ENCODE assay signal across 23 mouse cellular contexts in the genomic region with DNA sequence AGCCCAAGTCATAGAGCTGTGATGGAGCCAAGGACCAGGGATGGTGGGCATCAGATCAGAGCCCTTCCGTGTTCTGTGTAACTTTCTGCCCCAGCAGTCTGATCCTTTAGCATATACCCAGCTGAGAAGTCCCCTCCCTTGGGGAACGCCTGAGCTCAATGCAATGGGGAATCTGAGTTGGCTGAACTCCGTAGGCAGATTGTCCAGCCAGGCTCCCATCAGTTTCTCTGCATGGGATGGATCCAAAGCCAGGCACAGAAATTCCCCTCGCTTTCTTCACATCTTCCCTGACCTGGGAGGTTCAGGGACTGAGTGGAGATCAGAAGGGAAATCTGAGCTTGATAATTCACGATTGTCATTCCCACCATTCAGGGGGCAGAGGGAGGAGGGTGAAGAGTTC. TPM values are rescaled to one million over a fixed set of nuclear protein-coding genes. Genes with fewer than 3 reads are reported as not detected.
"Had no signal": no experiment of that assay in that cellular context is flagged by ENCODE, and none has a peak within 500 bp of the region (broad histone marks: within the 10 kb centered on the region; RNA-seq: fewer than 3 reads in every experiment).

No protein-coding gene starts in this region.

- H3K4me1 ChIP-seq: midbrain, embryonic 15.5 days had no signal

- H3K4me2 ChIP-seq: lung, embryonic 14.5 days; midbrain, embryonic 12.5 days; midbrain, embryonic 15.5 days; neural tube, embryonic 13.5 days; neural tube, embryonic 15.5 days had no signal

- H3K9ac ChIP-seq: liver, embryonic 14.5 days; lung, embryonic 14.5 days; midbrain, embryonic 12.5 days; midbrain, embryonic 15.5 days; neural tube, embryonic 13.5 days; neural tube, embryonic 15.5 days had no signal

- H3K36me3 ChIP-seq: midbrain, embryonic 12.5 days; midbrain, embryonic 15.5 days; neural tube, embryonic 13.5 days; neural tube, embryonic 15.5 days had no signal

- H3K27me3 ChIP-seq: midbrain, embryonic 12.5 days; midbrain, embryonic 15.5 days; neural tube, embryonic 15.5 days had no signal

- H3K27ac ChIP-seq: liver, embryonic 14.5 days; midbrain, embryonic 12.5 days; midbrain, embryonic 15.5 days; neural tube, embryonic 13.5 days; neural tube, embryonic 15.5 days had no signal

- DNase-seq: lung, adult 18-20 months; lung, embryonic 14.5 days; lung, postnatal 10 days; retina, postnatal 1 day; right cerebral cortex, adult 18-20 months; right cerebral cortex, postnatal 25 days; right cerebral cortex, postnatal 4 days; spleen, adult 18-20 months; thymus, adult 18-20 months; thymus, postnatal 14 days; thymus, postnatal 36 days had no signal

- ATAC-seq: midbrain, embryonic 15.5 days had no signal

- H3K4me3 ChIP-seq: midbrain, embryonic 12.5 days; midbrain, embryonic 15.5 days; myocyte; neural tube, embryonic 13.5 days; neural tube, embryonic 15.5 days had no signal

- H3K9me3 ChIP-seq: midbrain, embryonic 12.5 days; midbrain, embryonic 15.5 days; neural tube, embryonic 13.5 days; neural tube, embryonic 15.5 days had no signal

RNA-seq across cellular contexts. Expression of gene Umodl1, which starts 19.1 kb away (rescaled TPM):
- total RNA-seq: megakaryocyte, adult 5-6 weeks; megakaryocyte-erythroid progenitor cell, adult 5-6 weeks had no signal
- polyA plus RNA-seq: lung, embryonic 14.5 days; midbrain, embryonic 12.5 days; midbrain, embryonic 15.5 days; myocyte; neural tube, embryonic 11.5 days; neural tube, embryonic 13.5 days; stomach, embryonic 14.5 days; stomach, embryonic 16.5 days had no signal

RNA-seq across cellular contexts. Expression of gene Glp1r, which starts 33.7 kb away (rescaled TPM):
- total RNA-seq: megakaryocyte, adult 5-6 weeks; megakaryocyte-erythroid progenitor cell, adult 5-6 weeks had no signal
- polyA plus RNA-seq: liver, embryonic 16.5 days had no signal
